Mouse (Mus musculus) hindbrain, embryonic 11.5 days (tissue): ENCODE results near the gene Vdr. TPM values are rescaled to one million over a fixed set of nuclear protein-coding genes. Genes with fewer than 3 reads are reported as not detected.

Experiments used
- ATAC-seq: fragments of 200-750 bp; cut with Nextera tagmentation; 2 replicates; pipeline ENCODE4 v1.8.0; 2017; ENCODE audit warnings: mild to moderate bottlenecking, moderate TSS enrichment, moderate library complexity; ENCODE audit not compliant: low FRiP score
- DNase-seq: peaks from one replicate; pipeline ENCODE4 v3.0.0-alpha.2; 2015; ENCODE audit warnings: low spot score
- H3K27ac ChIP-seq: fragments of 300-500 bp; sonication (generic); 2 replicates; pipeline ENCODE4 v1.5.1; 2014; ENCODE audit warnings: mild to moderate bottlenecking, low read depth, low read length
- H3K27me3 ChIP-seq: fragments of 300-500 bp; sonication (generic); 2 replicates; pipeline ENCODE4 v1.6.1; 2014; ENCODE audit warnings: mild to moderate bottlenecking, low read length, moderate library complexity, mixed read lengths; ENCODE audit not compliant: control insufficient read depth, insufficient read depth
- H3K36me3 ChIP-seq: fragments of 300-500 bp; sonication (generic); 2 replicates; pipeline ENCODE4 v1.6.1; 2014; ENCODE audit warnings: mild to moderate bottlenecking, low read length, moderate library complexity, mixed read lengths; ENCODE audit not compliant: control insufficient read depth, insufficient read depth
- H3K4me1 ChIP-seq: fragments of 300-500 bp; sonication (generic); replicated peaks from 2 replicates; pipeline ENCODE4 v1.6.1; 2014; ENCODE audit warnings: low read length, mixed read lengths; ENCODE audit not compliant: control insufficient read depth, insufficient read depth
- H3K4me2 ChIP-seq: fragments of 300-500 bp; sonication (generic); replicated peaks from 2 replicates; pipeline ENCODE4 v1.6.1; 2014; ENCODE audit warnings: mild to moderate bottlenecking, low read depth, low read length
- H3K4me3 ChIP-seq: fragments of 300-500 bp; sonication (generic); 2 replicates; pipeline ENCODE4 v1.5.1; 2014; ENCODE audit warnings: low read depth, low read length
- H3K9ac ChIP-seq: fragments of 300-500 bp; sonication (generic); 2 replicates; pipeline ENCODE4 v1.6.1; 2014; ENCODE audit warnings: low read depth, low read length
- H3K9me3 ChIP-seq: fragments of 300-500 bp; sonication (generic); 2 replicates; pipeline ENCODE4 v1.6.1; 2016; ENCODE audit warnings: low read length; ENCODE audit not compliant: control insufficient read depth
- WGBS: fragments of 180-500 bp; shearing (Covaris S2); extraction: QIAGEN DNeasy Blood & Tissue Kit; methylation state at CpG from one replicate; pipeline ENCODE4 v1.1.7; 2014; 5-methylcytosine and 5-hydroxymethylcytosine counted together
- polyA plus RNA-seq: library from polyadenylated mRNA; unstranded; fragments of >200 nt; fragmentation: Nextera tagmentation; extraction: Ambion mirVana; gene quantifications from 2 replicates; pipeline ENCODE4 v1.2.1, GENCODE M21; 2014

The Vdr gene
- polyA plus RNA-seq, 1 experiment from 2014 or later, result 0.22 TPM

DNA sequence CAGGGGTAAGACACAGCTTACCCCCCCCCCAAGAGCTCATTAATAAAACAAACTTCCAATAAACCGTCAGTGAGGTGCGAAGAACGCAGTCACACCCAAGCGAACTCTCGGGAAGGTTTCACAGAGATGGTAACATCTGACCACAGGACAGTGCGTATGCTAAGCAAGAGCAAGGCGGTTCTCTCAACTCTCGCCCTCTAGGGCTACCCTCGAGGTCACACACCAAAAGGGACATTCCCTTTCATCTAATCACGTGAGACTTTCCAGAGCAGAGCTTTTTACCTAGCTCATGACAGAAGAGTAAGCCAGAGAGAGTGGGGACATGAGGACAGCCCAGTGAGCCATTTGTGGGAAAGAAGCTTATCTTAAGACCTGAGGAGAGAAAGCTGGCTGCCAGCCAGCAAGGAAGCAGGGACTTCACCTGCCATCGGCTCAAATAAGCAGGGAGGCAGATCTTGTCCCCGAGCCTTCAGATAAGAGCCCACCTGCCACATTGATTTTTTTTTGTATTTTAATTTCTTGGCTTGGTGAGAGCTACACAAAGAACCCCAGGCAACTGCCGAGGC lies 18.9 kb upstream of the Vdr start:
- Histone ChIP-seq H3K27ac (no peak overlapping the region), H3K9ac (no peak overlapping the region), H3K4me1 (no peaks in the 10 kb centered on the region), H3K4me3 (no peak overlapping the region), H3K27me3 (no peaks in the 10 kb centered on the region), H3K4me2 (no peak overlapping the region), H3K9me3 (no peaks in the 10 kb centered on the region), H3K36me3 (no peaks in the 10 kb centered on the region)
- ATAC-seq (no peak), DNase-seq (no peak)
- 67% methylated on average over 13 of the region's 13 CpGs for WGBS

GRCm38 (mm10) chr15:97927821-97928220 lies 17.4 kb upstream of the Vdr start:
- H3K4me1 ChIP-seq, result no peaks in the 10 kb centered on the region
- ATAC-seq, result no peak
- no peak overlapping the region for H3K27ac ChIP-seq
- DNase-seq, result no peak
- H3K9me3 ChIP-seq, result no peaks in the 10 kb centered on the region
- H3K27me3 ChIP-seq, result no peaks in the 10 kb centered on the region
- H3K36me3 ChIP-seq, result no peaks in the 10 kb centered on the region
- WGBS, result 87% methylated on average over 6 of the region's 6 CpGs
- H3K9ac ChIP-seq, result no peak overlapping the region
- H3K4me2 ChIP-seq, result no peak overlapping the region
- no peak overlapping the region for H3K4me3 ChIP-seq

DNA sequence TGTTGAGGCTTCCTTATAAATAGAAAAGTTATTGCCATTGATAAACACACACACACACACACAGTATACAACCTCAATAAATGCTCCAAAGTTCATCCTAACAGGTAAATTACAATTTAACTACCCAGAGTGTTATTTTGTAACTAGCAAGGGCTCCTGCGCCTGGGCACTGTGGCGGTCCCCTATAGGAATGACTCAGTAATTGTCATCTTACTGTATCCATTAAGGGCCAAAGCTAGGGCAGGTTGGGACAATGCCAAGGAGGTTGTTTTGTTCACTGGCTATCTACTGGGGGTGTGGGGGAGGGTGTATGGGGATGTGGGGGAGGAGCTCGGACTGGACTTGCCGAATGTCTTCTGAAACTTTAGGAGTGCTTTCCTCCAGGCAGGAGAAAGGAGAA lies 16.6 kb upstream of the Vdr start:
- 73% methylated on average over 4 of the region's 4 CpGs for WGBS
- Histone ChIP-seq H3K9ac (no peak overlapping the region), H3K27ac (no peak overlapping the region), H3K4me1 (no peaks in the 10 kb centered on the region), H3K9me3 (no peaks in the 10 kb centered on the region), H3K36me3 (no peaks in the 10 kb centered on the region), H3K4me3 (no peak overlapping the region), H3K4me2 (no peak overlapping the region), H3K27me3 (no peaks in the 10 kb centered on the region)
- no peak for ATAC-seq
- no peak for DNase-seq

- H3K9me3 ChIP-seq, result no peaks in the 10 kb centered on the region
- no peaks in the 10 kb centered on the region for H3K4me1 ChIP-seq
- no peak overlapping the region for H3K4me2 ChIP-seq
- H3K27ac ChIP-seq, result no peak overlapping the region
- WGBS, result 87% methylated on average over 2 of the region's 2 CpGs
- no peak overlapping the region for H3K4me3 ChIP-seq
- H3K27me3 ChIP-seq, result no peaks in the 10 kb centered on the region
- no peak for ATAC-seq
- no peak overlapping the region for H3K9ac ChIP-seq
- no peak for DNase-seq
- no peaks in the 10 kb centered on the region for H3K36me3 ChIP-seq
These were observed 12.0 kb upstream of the Vdr start for GRCm38 (mm10) chr15:97922421-97922820.

- Histone ChIP-seq H3K4me2 (no peak overlapping the region), H3K36me3 (no peaks in the 10 kb centered on the region), H3K4me1 (no peaks in the 10 kb centered on the region), H3K27me3 (no peaks in the 10 kb centered on the region), H3K9me3 (no peaks in the 10 kb centered on the region), H3K27ac (no peak overlapping the region), H3K4me3 (no peak overlapping the region), H3K9ac (no peak overlapping the region)
- DNase-seq (no peak), ATAC-seq (no peak)
- 91% methylated on average over 9 of the region's 9 CpGs for WGBS
These were observed 11.4 kb upstream of the Vdr start for GRCm38 (mm10) chr15:97921796-97922195.

- Histone ChIP-seq H3K4me3 (no peak overlapping the region), H3K4me2 (no peak overlapping the region), H3K9me3 (no peaks in the 10 kb centered on the region), H3K27ac (no peak overlapping the region), H3K9ac (no peak overlapping the region), H3K36me3 (no peaks in the 10 kb centered on the region), H3K27me3 (no peaks in the 10 kb centered on the region), H3K4me1 (no peaks in the 10 kb centered on the region)
- no peak for ATAC-seq
- WGBS, result 76% methylated on average over 5 of the region's 5 CpGs
- DNase-seq, result no peak
These were observed 9.9 kb upstream of the Vdr start for GRCm38 (mm10) chr15:97920306-97920705.

DNA sequence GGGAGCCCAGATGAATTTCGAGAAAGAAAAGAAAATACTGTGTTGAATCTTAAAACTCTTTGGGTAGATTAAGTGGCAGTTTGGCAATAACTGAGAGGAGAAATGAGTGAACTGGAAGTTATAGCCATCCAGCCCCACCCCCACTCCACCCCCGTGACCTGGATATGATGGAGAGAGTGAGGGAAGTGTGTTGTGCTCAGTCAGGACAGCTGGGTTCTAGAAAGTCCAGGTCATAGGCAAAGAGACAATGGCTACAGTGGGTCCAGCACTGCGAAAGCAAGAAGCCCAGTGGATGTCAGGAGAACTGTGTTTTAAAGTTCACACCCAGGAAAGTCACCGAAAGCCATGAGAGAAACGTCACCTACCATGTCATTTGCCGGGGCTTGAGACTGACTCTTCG lies 8.8 kb upstream of the Vdr start:
- H3K27me3 ChIP-seq, result no peaks in the 10 kb centered on the region

GRCm38 (mm10) chr15:97917994-97918393 lies 7.6 kb upstream of the Vdr start:
- ATAC-seq (no peak), DNase-seq (no peak)
- no peak overlapping the region for H3K4me2 ChIP-seq
- H3K36me3 ChIP-seq, result no peaks in the 10 kb centered on the region
- no peak overlapping the region for H3K9ac ChIP-seq
- no peaks in the 10 kb centered on the region for H3K27me3 ChIP-seq
- WGBS, result 87% methylated on average over 9 of the region's 9 CpGs
- H3K9me3 ChIP-seq, result no peaks in the 10 kb centered on the region
- H3K4me3 ChIP-seq, result no peak overlapping the region
- H3K27ac ChIP-seq, result no peak overlapping the region
- H3K4me1 ChIP-seq, result no peaks in the 10 kb centered on the region

More for the DNA sequence above, 8.8 kb upstream of the Vdr start:
- 86% methylated on average over 7 of the region's 7 CpGs for WGBS
- Histone ChIP-seq H3K9ac (no peak overlapping the region), H3K4me1 (no peaks in the 10 kb centered on the region), H3K27ac (no peak overlapping the region), H3K36me3 (no peaks in the 10 kb centered on the region), H3K9me3 (no peaks in the 10 kb centered on the region), H3K4me2 (no peak overlapping the region), H3K4me3 (no peak overlapping the region)
- ATAC-seq, result no peak
- no peak for DNase-seq

DNA sequence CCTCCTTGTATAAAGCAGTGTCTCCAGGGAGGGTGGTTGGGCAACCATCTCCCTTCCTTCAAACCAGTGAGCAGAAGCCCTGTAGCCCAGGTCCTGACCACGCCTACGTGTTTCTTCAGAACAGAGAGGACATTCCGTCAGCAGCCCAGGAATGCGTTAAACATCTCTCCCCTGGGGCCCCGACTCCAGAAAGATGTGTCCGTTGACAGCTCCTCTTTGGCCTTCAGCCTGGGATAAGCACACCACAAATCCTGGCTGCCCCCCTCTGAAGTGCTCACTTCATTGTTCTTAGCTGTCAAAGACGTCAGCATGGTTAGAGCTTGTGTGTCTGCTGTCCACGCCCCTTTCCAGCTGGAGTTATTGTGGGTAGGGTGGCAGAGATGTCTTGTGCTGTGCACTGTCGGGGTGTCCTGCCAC lies 3.9 kb upstream of the Vdr start:
- Histone ChIP-seq H3K4me1 (no peaks in the 10 kb centered on the region), H3K4me2 (0 out of 2 replicates have a peak overlapping the region, but pooled peaks have one; percentile 14), H3K27ac (no peak overlapping the region), H3K9ac (no peak overlapping the region), H3K4me3 (no peak overlapping the region), H3K27me3 (no peaks in the 10 kb centered on the region), H3K36me3 (no peaks in the 10 kb centered on the region), H3K9me3 (no peaks in the 10 kb centered on the region)
- DNase-seq (peak; percentile 60), ATAC-seq (peak; percentile 79)
- 10% methylated on average over 9 of the region's 9 CpGs for WGBS
